Mouse (Mus musculus): Measurements from ENCODE around the gene Fam173a. TPM values are rescaled to one million over a fixed set of nuclear protein-coding genes. Genes with fewer than 3 reads are reported as not detected.
A peak's percentile ranks its signal among the peaks of the same experiment; 100 is the strongest.
"Not testable (repeated sequence)": the region's sequence is repeated elsewhere in the genome, so short reads cannot be mapped to it uniquely, and the experiment has no call there.

The Fam173a gene
- polyA plus RNA-seq, 1 experiment from 2014 or later, result 79.1 TPM

GRCm38 (mm10) chr17:25807452-25807851 lies 14.8 kb upstream of the Fam173a start:
- H3K36me3 ChIP-seq (replicated peaks); H3K4me3 ChIP-seq; H3K27ac ChIP-seq; DNase-seq (ENCODE audit: extremely low spot score, low spot score); H3K9me3 ChIP-seq: not testable (repeated sequence)
- peaks cover 54% of the 10 kb centered on the region for H3K4me1 ChIP-seq
- 40% methylated on average over 2 of the region's 2 CpGs for WGBS
- H3K27me3 ChIP-seq (ENCODE audit: poor library complexity, severe bottlenecking), result peaks cover 62% of the 10 kb centered on the region

DNA sequence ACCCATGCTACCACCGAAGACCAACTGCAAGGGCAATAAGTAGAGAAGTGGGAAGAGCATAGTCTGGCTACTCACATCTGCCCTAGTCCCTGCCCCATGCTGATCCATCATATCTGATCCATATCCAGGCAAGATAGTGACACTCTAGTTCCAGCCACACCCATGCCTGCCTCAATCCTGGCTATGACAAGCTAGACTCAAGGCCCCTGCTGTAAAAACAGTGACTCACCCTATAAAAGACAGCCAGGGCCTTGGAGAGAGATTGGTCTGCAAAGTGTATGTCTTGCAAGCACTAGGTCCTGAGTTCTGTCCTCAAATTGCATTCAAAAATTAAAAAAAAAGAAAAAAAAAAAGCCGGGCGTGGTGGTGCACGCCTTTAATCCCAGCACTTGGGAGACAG lies 13.8 kb upstream of the Fam173a start:
- 89% methylated on average over 4 of the region's 4 CpGs for WGBS
- H3K4me1 ChIP-seq, result peaks cover 60% of the 10 kb centered on the region
- DNase-seq (ENCODE audit: extremely low spot score, low spot score), result no peak
- no peak overlapping the region for H3K4me3 ChIP-seq
- no peaks in the 10 kb centered on the region for H3K36me3 ChIP-seq (replicated peaks)
- H3K9me3 ChIP-seq, result no peaks in the 10 kb centered on the region
- peaks cover 62% of the 10 kb centered on the region for H3K27me3 ChIP-seq (ENCODE audit: poor library complexity, severe bottlenecking)
- H3K27ac ChIP-seq, result no peak overlapping the region

DNA sequence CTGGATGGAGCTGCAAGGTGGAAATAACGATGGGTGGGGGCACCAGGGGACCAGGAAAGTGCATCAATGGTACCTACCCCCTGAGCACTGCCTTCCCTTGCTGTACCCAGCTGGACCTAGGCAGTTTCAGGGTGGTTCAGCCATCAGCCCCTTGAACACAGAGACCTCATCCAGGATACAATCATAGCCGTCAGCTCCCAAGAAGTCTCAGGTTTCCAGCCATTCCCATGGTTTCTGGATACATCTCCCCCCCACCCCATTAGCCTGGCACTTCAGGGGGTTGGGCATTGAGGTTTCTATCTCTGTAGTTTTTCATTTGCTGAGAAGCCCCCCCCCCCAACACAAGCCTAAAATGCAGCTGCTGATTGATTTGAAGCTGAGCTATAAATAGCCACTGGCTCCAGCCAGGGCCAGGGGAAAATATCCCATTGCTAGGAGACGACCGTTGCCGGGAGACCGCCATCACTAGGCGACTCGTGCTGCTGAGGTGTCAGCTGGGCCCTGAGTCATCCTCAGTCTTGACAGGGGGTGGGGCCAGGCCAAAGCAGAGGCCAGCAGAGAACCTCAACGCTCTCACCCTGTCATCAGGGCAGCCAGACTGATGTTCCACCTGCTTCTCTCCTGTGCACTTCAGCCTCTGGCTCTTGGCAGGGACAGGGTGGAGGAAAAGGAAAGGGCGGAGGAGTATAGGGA lies 10.3 kb upstream of the Fam173a start:
- H3K27me3 ChIP-seq (ENCODE audit: poor library complexity, severe bottlenecking), result peaks cover 30% of the 10 kb centered on the region
- H3K4me1 ChIP-seq, result peaks cover 32% of the 10 kb centered on the region
- WGBS, result 8% methylated on average over 10 of the region's 10 CpGs
- H3K9me3 ChIP-seq, result no peaks in the 10 kb centered on the region
- H3K27ac ChIP-seq, result peak overlapping the region; percentile 80
- DNase-seq (ENCODE audit: extremely low spot score, low spot score), result peak; percentile 82
- H3K36me3 ChIP-seq (replicated peaks), result no peaks in the 10 kb centered on the region
- peak overlapping the region; percentile 31 for H3K4me3 ChIP-seq

DNA sequence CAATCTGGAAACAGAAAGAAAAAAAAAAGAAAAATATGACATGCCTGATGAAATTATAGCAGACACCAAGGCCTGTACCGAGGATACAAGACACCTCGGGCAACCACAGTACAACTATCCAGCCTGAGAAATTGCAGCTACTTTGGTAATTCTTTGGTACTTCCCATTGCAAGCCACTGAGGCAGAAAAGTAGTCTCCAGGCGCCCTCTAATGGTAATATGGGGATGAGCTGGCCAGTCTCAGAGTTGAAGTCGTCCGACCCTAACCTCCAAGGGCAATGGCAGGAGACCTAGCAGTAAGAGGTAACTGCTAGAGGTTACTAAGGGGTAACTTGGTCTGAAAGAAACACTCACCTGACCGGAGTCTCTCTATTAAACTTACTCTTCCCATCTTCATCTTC lies 8.3 kb upstream of the Fam173a start:
- no peak overlapping the region for H3K27ac ChIP-seq
- H3K36me3 ChIP-seq (replicated peaks), result no peaks in the 10 kb centered on the region
- peaks cover 46% of the 10 kb centered on the region for H3K4me1 ChIP-seq
- H3K9me3 ChIP-seq, result no peaks in the 10 kb centered on the region
- H3K4me3 ChIP-seq, result no peak overlapping the region
- 10% methylated on average over 6 of the region's 6 CpGs for WGBS
- DNase-seq (ENCODE audit: extremely low spot score, low spot score), result peak; percentile 71
- H3K27me3 ChIP-seq (ENCODE audit: poor library complexity, severe bottlenecking), result peaks cover 23% of the 10 kb centered on the region

DNA sequence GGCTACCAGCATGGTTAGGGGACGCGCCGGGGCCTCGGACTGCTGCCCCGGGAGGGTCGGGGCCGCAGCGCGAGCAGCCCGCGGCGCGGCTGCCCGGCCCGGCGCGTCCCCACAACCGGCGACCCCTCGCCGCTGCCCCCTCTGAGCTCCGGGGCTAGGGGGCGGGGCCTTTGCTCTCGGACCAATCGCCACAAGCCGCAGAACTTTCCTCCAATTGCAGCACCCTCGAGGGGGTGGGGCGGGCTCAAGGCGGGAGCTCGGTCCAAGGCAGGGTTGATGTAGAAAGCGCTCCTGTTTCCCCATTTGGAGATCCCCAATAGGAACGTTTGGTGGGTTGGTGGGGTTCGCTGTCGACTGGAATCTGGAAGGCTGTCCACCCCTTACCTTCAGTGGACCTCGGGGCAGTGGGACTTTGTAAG lies 4.3 kb upstream of the Fam173a start, which contains the start of gene Metrn:
Gene Metrn (minus strand): TSS at position 186 of the 419 bp plus-strand sequence.
- Histone ChIP-seq H3K27ac (peak within 1 kb of the TSS; percentile 93), H3K9me3 (no peaks in the 10 kb centered on the region), H3K27me3 (ENCODE audit: poor library complexity, severe bottlenecking) (peaks cover 8% of the 10 kb centered on the region), H3K4me1 (peaks cover 65% of the 10 kb centered on the region), H3K36me3 (replicated peaks) (peaks cover 27% of the 10 kb centered on the region), H3K4me3 (peak within 1 kb of the TSS; percentile 78)
- DNase-seq (ENCODE audit: extremely low spot score, low spot score), result peak; percentile 95
- WGBS, result under 1% methylated on average over 35 of the region's 35 CpGs

- WGBS, result under 1% methylated on average over 37 of the region's 37 CpGs
- Histone ChIP-seq H3K4me1 (peaks cover 71% of the 10 kb centered on the region), H3K36me3 (replicated peaks) (peaks cover 27% of the 10 kb centered on the region), H3K4me3 (peak overlapping the region; percentile 78), H3K27me3 (ENCODE audit: poor library complexity, severe bottlenecking) (peaks cover 1% of the 10 kb centered on the region), H3K27ac (peak overlapping the region; percentile 93), H3K9me3 (no peaks in the 10 kb centered on the region)
- DNase-seq (ENCODE audit: extremely low spot score, low spot score), result peak; percentile 38
These were observed 3.6 kb upstream of the Fam173a start for GRCm38 (mm10) chr17:25796211-25796771.

GRCm38 (mm10) chr17:25795609-25796092 lies 3.0 kb upstream of the Fam173a start, which contains the start of gene AC134908.4:
Gene AC134908.4, minus strand, starts transcription at chr17:25795659.
- peak; percentile 90 for DNase-seq (ENCODE audit: extremely low spot score, low spot score)
- Histone ChIP-seq H3K4me3 (peak within 1 kb of the TSS; percentile 78), H3K36me3 (replicated peaks) (peaks cover 30% of the 10 kb centered on the region), H3K9me3 (no peaks in the 10 kb centered on the region), H3K4me1 (peaks cover 74% of the 10 kb centered on the region), H3K27me3 (ENCODE audit: poor library complexity, severe bottlenecking) (no peaks in the 10 kb centered on the region), H3K27ac (peak within 1 kb of the TSS; percentile 93)
- WGBS, result 1% methylated on average over 6 of the region's 6 CpGs

- H3K27ac ChIP-seq, result peak overlapping the region; percentile 93
- H3K4me1 ChIP-seq, result peaks cover 77% of the 10 kb centered on the region
- H3K27me3 ChIP-seq (ENCODE audit: poor library complexity, severe bottlenecking), result no peaks in the 10 kb centered on the region
- H3K36me3 ChIP-seq (replicated peaks), result peaks cover 34% of the 10 kb centered on the region
- no peak for DNase-seq (ENCODE audit: extremely low spot score, low spot score)
- no peaks in the 10 kb centered on the region for H3K9me3 ChIP-seq
- peak overlapping the region; percentile 78 for H3K4me3 ChIP-seq
- 63% methylated on average over 17 of the region's 17 CpGs for WGBS
These were observed 2.3 kb upstream of the Fam173a start for GRCm38 (mm10) chr17:25794998-25795397.

GRCm38 (mm10) chr17:25794197-25794596 lies 1.5 kb upstream of the Fam173a start:
- peaks cover 77% of the 10 kb centered on the region for H3K4me1 ChIP-seq
- WGBS, result 32% methylated on average over 13 of the region's 13 CpGs
- H3K36me3 ChIP-seq (replicated peaks), result peaks cover 42% of the 10 kb centered on the region
- H3K4me3 ChIP-seq, result peak overlapping the region; percentile 78
- peak; percentile 63 for DNase-seq (ENCODE audit: extremely low spot score, low spot score)
- H3K27me3 ChIP-seq (ENCODE audit: poor library complexity, severe bottlenecking), result no peaks in the 10 kb centered on the region
- no peaks in the 10 kb centered on the region for H3K9me3 ChIP-seq
- peak overlapping the region; percentile 93 for H3K27ac ChIP-seq

- WGBS, result under 1% methylated on average over 45 of the region's 45 CpGs
- peaks cover 63% of the 10 kb centered on the region for H3K36me3 ChIP-seq (replicated peaks)
These were observed 716 bp downstream of the Fam173a start for GRCm38 (mm10) chr17:25791843-25792527.

GRCm38 (mm10) chr17:25791320-25791842 lies 1.3 kb downstream of the Fam173a start:
- Histone ChIP-seq H3K27me3 (ENCODE audit: poor library complexity, severe bottlenecking) (no peaks in the 10 kb centered on the region), H3K9me3 (no peaks in the 10 kb centered on the region), H3K36me3 (replicated peaks) (peaks cover 67% of the 10 kb centered on the region), H3K4me3 (peak overlapping the region; percentile 78), H3K4me1 (peaks cover 61% of the 10 kb centered on the region), H3K27ac (peak overlapping the region; percentile 93)
- no peak for DNase-seq (ENCODE audit: extremely low spot score, low spot score)
- WGBS, result 29% methylated on average over 19 of the region's 19 CpGs

More at GRCm38 (mm10) chr17:25791843-25792527, 716 bp downstream of the Fam173a start:
- H3K27me3 ChIP-seq (ENCODE audit: poor library complexity, severe bottlenecking), result no peaks in the 10 kb centered on the region
- H3K9me3 ChIP-seq, result no peaks in the 10 kb centered on the region
- H3K4me3 ChIP-seq, result peak overlapping the region; percentile 78
- peak overlapping the region; percentile 93 for H3K27ac ChIP-seq
- peaks cover 64% of the 10 kb centered on the region for H3K4me1 ChIP-seq
- DNase-seq (ENCODE audit: extremely low spot score, low spot score), result peak; percentile 83

DNA sequence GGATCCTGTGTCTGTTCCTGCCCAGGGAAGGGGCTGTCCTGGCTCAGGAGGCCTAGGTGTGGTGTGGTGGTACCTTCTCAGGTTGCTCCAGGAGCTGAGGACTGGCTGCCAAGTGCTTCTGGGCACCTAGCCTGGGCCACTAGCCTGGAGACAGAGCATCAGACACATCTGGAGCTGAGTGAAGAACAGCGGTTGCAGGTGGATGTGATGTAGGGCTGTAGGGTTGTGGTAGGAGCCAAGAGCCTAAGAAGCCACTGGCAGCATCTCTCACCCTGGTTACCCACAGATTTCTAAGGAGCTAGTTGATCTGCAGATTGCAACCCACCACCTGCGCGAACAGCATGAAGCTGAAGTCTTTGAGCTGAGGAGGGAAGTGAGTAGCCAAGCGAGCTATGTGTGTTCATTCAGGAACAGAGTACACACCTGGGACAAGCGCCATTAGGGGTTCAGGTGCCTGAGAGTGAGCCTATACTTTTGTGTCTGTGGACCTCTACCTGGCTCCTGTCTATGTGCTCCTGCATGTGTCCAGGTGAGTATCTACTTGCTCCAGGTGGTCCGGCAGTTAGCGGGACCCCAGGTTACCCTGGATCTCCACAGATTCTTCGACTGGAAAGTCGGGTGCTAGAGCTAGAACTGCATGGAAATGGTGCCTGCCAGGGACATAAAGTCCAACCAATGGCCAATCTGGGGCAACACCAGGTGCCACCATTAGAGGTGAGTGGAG lies 5.8 kb downstream of the Fam173a start:
- Histone ChIP-seq H3K4me1 (peaks cover 54% of the 10 kb centered on the region), H3K4me3 (0 out of 2 replicates have a peak overlapping the region, but pooled peaks have one; percentile 5), H3K27me3 (ENCODE audit: poor library complexity, severe bottlenecking) (no peaks in the 10 kb centered on the region), H3K27ac (no peak overlapping the region), H3K36me3 (replicated peaks) (peaks cover 65% of the 10 kb centered on the region), H3K9me3 (no peaks in the 10 kb centered on the region)
- WGBS, result 93% methylated on average over 9 of the region's 9 CpGs
- no peak for DNase-seq (ENCODE audit: extremely low spot score, low spot score)
